Mouse (Mus musculus) mesoderm, embryonic 11.5 days (tissue): ENCODE data around the gene Srd5a3.

ENCODE experiments used
- DNase-seq: peaks from one replicate; pipeline ENCODE4 v3.0.0-alpha.2; 2012; ENCODE audit warnings: low read depth, low spot score

Gene Srd5a3

GRCm38 (mm10) chr5:76152956-76153355 is 12.9 kb downstream of the Srd5a3 start:
- no peak for DNase-seq

GRCm38 (mm10) chr5:76153430-76153829 is 13.4 kb downstream of the Srd5a3 start:
- DNase-seq: no peak

- DNase-seq: no peak
Observed at GRCm38 (mm10) chr5:76154434-76155165, 14.5 kb downstream of the Srd5a3 start.

- DNase-seq: no peak
Observed at GRCm38 (mm10) chr5:76159555-76159954, 19.5 kb downstream of the Srd5a3 start.

- DNase-seq: no peak
Observed at GRCm38 (mm10) chr5:76160086-76160485, 20.0 kb downstream of the Srd5a3 start.

- DNase-seq: no peak
Observed at GRCm38 (mm10) chr5:76161491-76161890, 21.4 kb downstream of the Srd5a3 start.

GRCm38 (mm10) chr5:76162926-76163325 is 22.9 kb downstream of the Srd5a3 start:
- DNase-seq: no peak

- DNase-seq: no peak
Observed at GRCm38 (mm10) chr5:76163828-76164390, 23.8 kb downstream of the Srd5a3 start.

GRCm38 (mm10) chr5:76164827-76165226 is 24.8 kb downstream of the Srd5a3 start:
- peak; percentile 24 for DNase-seq

- no peak for DNase-seq
Observed at GRCm38 (mm10) chr5:76170522-76170921, 30.5 kb downstream of the Srd5a3 start.

- DNase-seq: no peak
Observed at GRCm38 (mm10) chr5:76171039-76171438, 31.0 kb downstream of the Srd5a3 start.

- no peak for DNase-seq
Observed at GRCm38 (mm10) chr5:76175051-76175450, 35.0 kb downstream of the Srd5a3 start.

- DNase-seq: peak; percentile 22
Observed at GRCm38 (mm10) chr5:76176411-76176810, 36.3 kb downstream of the Srd5a3 start.

- DNase-seq: no peak
Observed at GRCm38 (mm10) chr5:76176841-76177240, 36.8 kb downstream of the Srd5a3 start.

GRCm38 (mm10) chr5:76177664-76178063 is 37.6 kb downstream of the Srd5a3 start:
- no peak for DNase-seq

- DNase-seq: no peak
Observed at GRCm38 (mm10) chr5:76179171-76179570, 39.1 kb downstream of the Srd5a3 start.

- DNase-seq: no peak
Observed at GRCm38 (mm10) chr5:76179791-76180190, 39.7 kb downstream of the Srd5a3 start.

GRCm38 (mm10) chr5:76182326-76182725 is 42.3 kb downstream of the Srd5a3 start:
- DNase-seq: no peak

GRCm38 (mm10) chr5:76183043-76183749 is 43.1 kb downstream of the Srd5a3 start:
- DNase-seq: no peak

- DNase-seq: peak; percentile 90
Observed at GRCm38 (mm10) chr5:76183750-76184261, 43.7 kb downstream of the Srd5a3 start, which contains the start of gene Tmem165. Tmem165 (plus strand) TSS chr5:76183880.

GRCm38 (mm10) chr5:76184286-76185080 is 44.4 kb downstream of the Srd5a3 start:
- DNase-seq: peak; percentile 83

- no peak for DNase-seq
Observed at GRCm38 (mm10) chr5:76187885-76188284, 47.8 kb downstream of the Srd5a3 start.
